Mouse (Mus musculus): ENCODE measurements around the gene Cby1. TPM values are rescaled to one million over a fixed set of nuclear protein-coding genes. Genes with fewer than 3 reads are reported as not detected.

The Cby1 gene
- total RNA-seq, 4 experiments from 2014 or later, result 42.9 to 48.2 (median 46.4) TPM

GRCm38 (mm10) chr15:79697558-79698187, 38.7 kb downstream of the Cby1 start:
- DNase-seq (ENCODE audit: low spot score in 2 of 2), result no peak

- DNase-seq (ENCODE audit: low spot score in 2 of 2), result no peak
Measured at GRCm38 (mm10) chr15:79706603-79707214, 47.7 kb downstream of the Cby1 start.

GRCm38 (mm10) chr15:79708229-79708822, 49.3 kb downstream of the Cby1 start:
- no peak for DNase-seq (ENCODE audit: low spot score in 2 of 2)

GRCm38 (mm10) chr15:79715646-79716045, 56.6 kb downstream of the Cby1 start:
- DNase-seq (ENCODE audit: low spot score in 2 of 2), result no peak

- no peak for DNase-seq (ENCODE audit: low spot score in 2 of 2)
Measured at GRCm38 (mm10) chr15:79716710-79717109, 57.7 kb downstream of the Cby1 start.

Other genes starting within 250 kb of the Cby1 start
- gene Csnk1e, start 203.6 kb upstream of the Cby1 start, total RNA-seq (2022), result 100 to 1,000 TPM; 146 to 162 (median 152) TPM
- 100 to 1,000 TPM; 188 to 236 (median 202) TPM for gene Kcnj4, start 154.0 kb upstream of the Cby1 start, total RNA-seq (2022)
- under 1 TPM; 0.26 to 0.62 (median 0.48) TPM for gene Kdelr3, start 142.8 kb upstream of the Cby1 start, total RNA-seq (2022)
- 100 to 1,000 TPM; 296 to 324 (median 312) TPM for gene Ddx17, start 112.5 kb upstream of the Cby1 start, total RNA-seq (2022)
- gene Dmc1, start 54.1 kb upstream of the Cby1 start, total RNA-seq (2022), result 1 to 10 TPM in 2 of 4 experiments, under 1 TPM in 2; 0.17 to 1.8 (median 0.92) TPM
- 10 to 100 TPM; 10.4 to 11.4 (median 10.6) TPM for gene Fam227a, start 243 bp upstream of the Cby1 start, total RNA-seq (2022)
- 100 to 1,000 TPM in 2 of 4 experiments, 10 to 100 TPM in 2; 87.9 to 109 (median 103) TPM for gene Tomm22, start 11.7 kb downstream of the Cby1 start, total RNA-seq (2022)
- 10 to 100 TPM; 56.0 to 62.3 (median 60.6) TPM for gene Josd1, start 28.7 kb downstream of the Cby1 start, total RNA-seq (2022)
- 10 to 100 TPM; 48.5 to 60.5 (median 55.9) TPM for gene Gtpbp1, start 31.6 kb downstream of the Cby1 start, total RNA-seq (2022)
- gene Sun2, start 83.3 kb downstream of the Cby1 start, total RNA-seq (2022), result 10 to 100 TPM; 50.4 to 71.2 (median 63.2) TPM
- gene Dnal4, start 118.7 kb downstream of the Cby1 start, total RNA-seq (2022), result 10 to 100 TPM; 49.3 to 56.8 (median 52.9) TPM
- gene Nptxr, start 145.6 kb downstream of the Cby1 start, total RNA-seq (2022), result 100 to 1,000 TPM; 506 to 553 (median 527) TPM
- 10 to 100 TPM; 14.8 to 25.9 (median 19.3) TPM for gene Npcd, start 175.0 kb downstream of the Cby1 start, total RNA-seq (2022)
- gene Cbx6, start 175.5 kb downstream of the Cby1 start, total RNA-seq (2022), result 100 to 1,000 TPM; 293 to 319 (median 310) TPM
- 1 to 10 TPM; 4.3 to 8.1 (median 6.0) TPM for gene Apobec3, start 232.5 kb downstream of the Cby1 start, total RNA-seq (2022)

Measured in left cerebral cortex, adult 8-10 months (tissue).